Mouse (Mus musculus) forebrain, embryonic 10.5 days (tissue): ENCODE data around the gene Snap91. TPM values are rescaled to one million over a fixed set of nuclear protein-coding genes. Genes with fewer than 3 reads are reported as not detected.

Source experiments
- DNase-seq: peaks from one replicate; pipeline ENCODE4 v3.0.0-alpha.2; 2017; ENCODE audit warnings: low spot score; ENCODE audit errors: extremely low spot score
- H3K27ac ChIP-seq: fragments of 300-500 bp; sonication (generic); 2 replicates; pipeline ENCODE4 v1.5.1; 2016; ENCODE audit warnings: mild to moderate bottlenecking
- H3K27me3 ChIP-seq: fragments of 300-500 bp; sonication (generic); 2 replicates; pipeline ENCODE4 v1.6.1; 2016; ENCODE audit warnings: mild to moderate bottlenecking; ENCODE audit not compliant: poor library complexity, severe bottlenecking
- H3K36me3 ChIP-seq: fragments of 300-500 bp; sonication (generic); replicated peaks from 2 replicates; pipeline ENCODE4 v1.6.1; 2016; ENCODE audit warnings: mild to moderate bottlenecking, moderate library complexity
- H3K4me1 ChIP-seq: fragments of 300-500 bp; sonication (generic); 2 replicates; pipeline ENCODE4 v1.6.1; 2016
- H3K4me3 ChIP-seq: fragments of 300-500 bp; sonication (generic); 2 replicates; pipeline ENCODE4 v1.5.1; 2016; ENCODE audit warnings: mild to moderate bottlenecking, moderate library complexity
- H3K9me3 ChIP-seq: fragments of 300-500 bp; sonication (generic); 2 replicates; pipeline ENCODE4 v1.6.1; 2016; ENCODE audit warnings: mild to moderate bottlenecking, moderate library complexity
- WGBS: fragments of 180-500 bp; shearing (Covaris S2); methylation state at CpG from one replicate; pipeline ENCODE4 v1.1.7; 2016; 5-methylcytosine and 5-hydroxymethylcytosine counted together
- polyA plus RNA-seq: library from polyadenylated mRNA; unstranded; fragments of >200 nt; fragmentation: Nextera tagmentation; extraction: Ambion mirVana; gene quantifications from 2 replicates; pipeline ENCODE4 v1.2.1, GENCODE M21; 2016

The Snap91 gene
- polyA plus RNA-seq, 1 experiment from 2014 or later = 2.6 TPM

DNA sequence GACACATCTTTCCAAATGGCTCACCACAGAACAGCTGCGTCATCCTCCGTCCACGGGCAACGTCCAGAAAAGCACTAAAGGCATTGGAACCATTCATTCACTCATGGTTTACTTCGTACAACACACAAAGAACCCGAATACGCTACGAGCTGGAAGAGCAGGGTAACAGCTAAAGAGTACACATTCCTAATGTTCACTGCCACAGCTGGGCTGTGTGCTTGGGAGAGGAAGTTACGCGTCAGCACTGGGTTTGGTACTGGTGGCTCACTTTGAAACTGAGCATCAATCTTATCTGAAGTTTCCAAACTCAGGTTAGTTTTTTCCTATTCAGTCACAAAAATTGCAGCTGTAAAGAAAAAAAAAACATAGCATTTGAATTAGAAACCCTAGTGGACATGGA is 113.5 kb downstream of the Snap91 start:
- H3K4me1 ChIP-seq = peaks cover 4% of the 10 kb centered on the region; the same call in 1 of the 2 replicates
- H3K4me3 ChIP-seq = no peak overlapping the region
- DNase-seq = no peak
- H3K9me3 ChIP-seq = no peaks in the 10 kb centered on the region
- H3K27ac ChIP-seq = no peak overlapping the region
- H3K36me3 ChIP-seq = no peaks in the 10 kb centered on the region
- no peaks in the 10 kb centered on the region for H3K27me3 ChIP-seq
- 86% methylated on average over 10 of the region's 10 CpGs for WGBS

- Histone ChIP-seq H3K27ac (no peak overlapping the region), H3K9me3 (no peaks in the 10 kb centered on the region), H3K4me3 (no peak overlapping the region), H3K36me3 (no peaks in the 10 kb centered on the region), H3K4me1 (peaks cover 4% of the 10 kb centered on the region; the same call in 1 of the 2 replicates), H3K27me3 (no peaks in the 10 kb centered on the region)
- WGBS = 74% methylated on average over 2 of the region's 2 CpGs
- DNase-seq = no peak
These were observed 116.5 kb downstream of the Snap91 start for GRCm38 (mm10) chr9:86764002-86764401.

DNA sequence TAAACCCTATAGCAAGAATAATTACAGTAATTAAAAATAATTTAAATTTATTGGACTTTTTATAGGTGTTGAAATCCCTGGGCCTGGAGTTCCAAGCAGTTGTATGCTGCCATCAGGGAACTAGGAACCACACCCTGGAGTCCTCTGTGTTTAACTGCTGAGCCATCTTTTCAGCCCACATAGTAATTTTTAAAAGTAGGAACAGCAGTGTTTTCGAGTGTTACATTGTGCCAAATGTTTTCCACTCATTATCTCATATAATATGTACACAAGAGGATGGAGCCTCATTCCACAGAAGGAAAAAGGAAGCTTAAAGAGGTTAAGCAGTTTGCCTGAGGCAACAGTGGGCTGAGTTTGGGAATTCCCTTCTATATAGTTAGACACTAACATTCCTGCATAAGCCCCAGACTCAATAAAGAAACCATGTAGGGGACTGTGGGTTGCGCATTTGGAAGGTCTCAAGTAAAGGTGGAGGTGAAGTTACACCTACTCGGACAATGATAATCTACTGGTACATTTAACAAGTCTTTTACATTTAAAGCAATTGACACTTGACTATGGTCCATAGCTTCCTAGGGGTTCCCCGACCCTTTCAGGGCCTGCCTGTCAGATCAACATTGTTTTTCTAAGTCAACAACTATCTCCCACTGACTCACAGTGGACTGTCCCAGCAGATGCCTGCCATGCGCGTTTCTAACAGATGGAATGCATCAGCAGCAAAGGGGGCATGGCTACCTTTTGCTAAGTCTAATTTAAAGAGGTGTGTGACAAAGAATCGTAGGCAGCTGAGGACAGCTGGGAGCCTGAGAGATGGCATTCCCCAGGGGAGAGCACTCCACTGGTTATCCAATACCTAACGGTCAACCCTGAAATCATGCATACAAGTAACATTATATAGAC is 117.7 kb downstream of the Snap91 start:
- WGBS = 66% methylated on average over 8 of the region's 8 CpGs
- Histone ChIP-seq H3K4me3 (no peak overlapping the region), H3K36me3 (no peaks in the 10 kb centered on the region), H3K27me3 (no peaks in the 10 kb centered on the region), H3K9me3 (no peaks in the 10 kb centered on the region), H3K4me1 (peaks cover 4% of the 10 kb centered on the region; the same call in 1 of the 2 replicates), H3K27ac (no peak overlapping the region)
- no peak for DNase-seq

GRCm38 (mm10) chr9:86745926-86746581 is 134.4 kb downstream of the Snap91 start:
- Histone ChIP-seq H3K4me1 (peaks cover 13% of the 10 kb centered on the region), H3K27ac (no peak overlapping the region), H3K9me3 (no peaks in the 10 kb centered on the region), H3K4me3 (no peak overlapping the region), H3K27me3 (peaks cover 28% of the 10 kb centered on the region), H3K36me3 (no peaks in the 10 kb centered on the region)
- 44% methylated on average over 13 of the region's 13 CpGs for WGBS
- peak; percentile 52 for DNase-seq

GRCm38 (mm10) chr9:86744041-86744440 is 136.4 kb downstream of the Snap91 start:
- Histone ChIP-seq H3K27me3 (peaks cover 28% of the 10 kb centered on the region), H3K27ac (no peak overlapping the region), H3K9me3 (no peaks in the 10 kb centered on the region), H3K36me3 (no peaks in the 10 kb centered on the region), H3K4me1 (peaks cover 17% of the 10 kb centered on the region), H3K4me3 (peak overlapping the region; percentile 53; the same call in 1 of the 2 replicates)
- DNase-seq = no peak
- 39% methylated on average over 5 of the region's 5 CpGs for WGBS

GRCm38 (mm10) chr9:86742959-86743911 is 137.2 kb downstream of the Snap91 start, which contains the start of gene Prss35:
Gene Prss35 (plus strand): TSS chr9:86743649.
- Histone ChIP-seq H3K4me1 (peaks cover 17% of the 10 kb centered on the region), H3K36me3 (no peaks in the 10 kb centered on the region), H3K9me3 (no peaks in the 10 kb centered on the region), H3K4me3 (peak within 1 kb of the TSS; percentile 53), H3K27me3 (peaks cover 28% of the 10 kb centered on the region), H3K27ac (peak within 1 kb of the TSS; percentile 72)
- WGBS = 1% methylated on average over 19 of the region's 19 CpGs
- DNase-seq = peak; percentile 40

DNA sequence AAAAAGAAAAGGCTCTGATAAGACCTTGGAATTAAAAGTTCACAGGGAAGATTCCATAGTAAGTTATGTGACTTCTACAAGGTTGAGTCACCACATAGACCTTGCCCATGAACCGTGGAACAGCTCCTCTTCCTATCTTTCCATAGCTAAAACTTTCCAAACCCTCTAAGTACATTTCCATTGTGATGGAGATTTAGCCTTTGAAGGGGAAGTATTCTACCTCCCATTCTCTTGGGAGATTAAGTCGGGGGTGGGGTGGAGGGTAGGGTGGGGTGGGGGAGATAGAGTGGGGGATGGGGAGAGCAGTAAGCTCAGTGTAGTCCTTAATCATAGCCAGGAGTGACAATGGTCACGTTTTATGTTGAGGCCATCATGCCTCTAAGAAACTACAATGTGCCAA is 140.5 kb downstream of the Snap91 start:
- WGBS = 15% methylated on average over 3 of the region's 3 CpGs
- no peak for DNase-seq
- Histone ChIP-seq H3K4me3 (no peak overlapping the region), H3K4me1 (peaks cover 17% of the 10 kb centered on the region), H3K9me3 (no peaks in the 10 kb centered on the region), H3K27ac (no peak overlapping the region), H3K36me3 (no peaks in the 10 kb centered on the region), H3K27me3 (peaks cover 23% of the 10 kb centered on the region)

DNA sequence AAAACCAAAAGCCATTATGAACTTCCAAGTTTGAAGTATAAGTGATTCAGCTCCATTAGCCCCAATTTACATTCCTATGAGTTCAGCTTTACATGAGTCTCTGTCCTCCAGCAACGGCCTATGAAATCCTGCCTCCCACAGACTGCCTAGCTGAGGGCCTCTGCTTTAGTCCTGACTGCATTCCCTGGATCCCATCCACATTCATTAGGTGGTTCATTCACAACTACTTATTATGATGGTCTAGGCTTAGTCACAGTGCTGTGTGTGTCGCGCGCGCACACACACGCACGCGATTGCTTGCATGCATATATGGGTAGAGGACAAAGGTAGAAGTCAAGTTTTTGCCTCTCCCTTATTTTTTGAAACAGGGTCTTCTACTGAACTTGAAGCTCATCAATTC is 141.7 kb downstream of the Snap91 start:
- H3K36me3 ChIP-seq = no peaks in the 10 kb centered on the region
- H3K4me1 ChIP-seq = peaks cover 17% of the 10 kb centered on the region
- no peak overlapping the region for H3K27ac ChIP-seq
- H3K9me3 ChIP-seq = no peaks in the 10 kb centered on the region
- no peak for DNase-seq
- peaks cover 11% of the 10 kb centered on the region for H3K27me3 ChIP-seq
- H3K4me3 ChIP-seq = no peak overlapping the region
- 96% methylated on average over 8 of the region's 8 CpGs for WGBS

- Histone ChIP-seq H3K36me3 (no peaks in the 10 kb centered on the region), H3K27me3 (peaks cover 5% of the 10 kb centered on the region), H3K4me3 (no peak overlapping the region), H3K4me1 (peaks cover 10% of the 10 kb centered on the region), H3K27ac (no peak overlapping the region), H3K9me3 (no peaks in the 10 kb centered on the region)
- WGBS = 89% methylated on average over 1 of the region's 1 CpGs
- no peak for DNase-seq
These were observed 142.4 kb downstream of the Snap91 start for GRCm38 (mm10) chr9:86738067-86738466.

GRCm38 (mm10) chr9:86736991-86737390 is 143.5 kb downstream of the Snap91 start:
- Histone ChIP-seq H3K27ac (no peak overlapping the region), H3K9me3 (no peaks in the 10 kb centered on the region), H3K36me3 (no peaks in the 10 kb centered on the region), H3K4me1 (peaks cover 4% of the 10 kb centered on the region; the same call in 1 of the 2 replicates), H3K27me3 (no peaks in the 10 kb centered on the region), H3K4me3 (no peak overlapping the region)
- DNase-seq = no peak
- 94% methylated on average over 4 of the region's 4 CpGs for WGBS

DNA sequence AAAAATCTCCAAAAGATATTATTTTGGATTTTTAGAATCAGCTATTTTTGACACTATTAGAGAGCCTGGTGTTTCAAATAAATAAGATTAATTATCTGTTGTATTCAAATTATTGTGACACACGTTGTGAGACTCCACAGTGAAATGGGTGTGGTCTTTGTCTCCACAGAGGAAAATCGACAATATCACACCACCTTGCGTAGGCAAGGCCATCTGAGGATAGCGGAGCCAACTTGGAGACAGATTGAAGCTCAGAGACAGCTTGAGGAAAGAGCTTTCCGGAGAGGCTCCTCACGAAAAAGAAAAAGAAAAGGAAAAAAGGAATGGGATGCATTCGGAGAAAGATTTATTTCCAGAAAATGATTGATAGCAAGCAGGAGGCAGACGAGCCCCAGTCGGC is 145.7 kb downstream of the Snap91 start:
- H3K4me1 ChIP-seq = no peaks in the 10 kb centered on the region

GRCm38 (mm10) chr9:86734357-86734756 is 146.1 kb downstream of the Snap91 start:
- Histone ChIP-seq H3K27me3 (no peaks in the 10 kb centered on the region), H3K36me3 (no peaks in the 10 kb centered on the region), H3K4me3 (no peak overlapping the region), H3K9me3 (no peaks in the 10 kb centered on the region), H3K27ac (no peak overlapping the region), H3K4me1 (no peaks in the 10 kb centered on the region)
- no peak for DNase-seq

More for the DNA sequence above, 145.7 kb downstream of the Snap91 start:
- WGBS = 85% methylated on average over 9 of the region's 9 CpGs
- Histone ChIP-seq H3K27ac (no peak overlapping the region), H3K4me3 (no peak overlapping the region), H3K27me3 (no peaks in the 10 kb centered on the region), H3K9me3 (no peaks in the 10 kb centered on the region), H3K36me3 (no peaks in the 10 kb centered on the region)
- no peak for DNase-seq
